ENCODE assay signal across 8 mouse cellular contexts in genomic region chr9:118919672-118920186, GRCm38 (mm10). TPM values are rescaled to one million over a fixed set of nuclear protein-coding genes. Genes with fewer than 3 reads are reported as not detected.
DNase-seq lines count a peak whose midpoint lies in the region; ATAC-seq lines count a peak whose summit lies in the region.

No protein-coding gene starts in this region.

- H3K4me3 ChIP-seq in hindbrain, embryonic 11.5 days (ENCODE audit: low read depth, low read length), result no peak overlapping the region
- H3K4me3 ChIP-seq in hindbrain, embryonic 10.5 days, result no peak overlapping the region
- no peak overlapping the region for H3K4me3 ChIP-seq in kidney, embryonic 15.5 days (replicated peaks)
- no peak overlapping the region for H3K4me3 ChIP-seq in liver, embryonic 11.5 days (ENCODE audit: low read depth, low read length)

- H3K9me3 ChIP-seq in hindbrain, embryonic 11.5 days (ENCODE audit: control insufficient read depth, low read length), result no peaks in the 10 kb centered on the region
- 0 out of 2 replicates have a peak, but pooled peaks cover 3% of the 10 kb centered on the region for H3K9me3 ChIP-seq in hindbrain, embryonic 10.5 days
- no peaks in the 10 kb centered on the region for H3K9me3 ChIP-seq in kidney, embryonic 15.5 days (replicated peaks)
- H3K9me3 ChIP-seq in liver, embryonic 11.5 days (ENCODE audit: control insufficient read depth, low read length), result no peaks in the 10 kb centered on the region

- H3K36me3 ChIP-seq in hindbrain, embryonic 11.5 days (ENCODE audit: control insufficient read depth, insufficient read depth, low read length), result no peaks in the 10 kb centered on the region
- no peaks in the 10 kb centered on the region for H3K36me3 ChIP-seq in hindbrain, embryonic 10.5 days
- no peaks in the 10 kb centered on the region for H3K36me3 ChIP-seq in kidney, embryonic 15.5 days
- no peaks in the 10 kb centered on the region for H3K36me3 ChIP-seq in liver, embryonic 11.5 days (ENCODE audit: control insufficient read depth, insufficient read depth, low read length)

- H3K27me3 ChIP-seq in hindbrain, embryonic 11.5 days (ENCODE audit: control insufficient read depth, insufficient read depth, low read length), result peaks cover 2% of the 10 kb centered on the region; the same call in 1 of the 2 replicates
- peaks cover 28% of the 10 kb centered on the region for H3K27me3 ChIP-seq in hindbrain, embryonic 10.5 days (ENCODE audit: insufficient read depth, poor library complexity, severe bottlenecking)
- H3K27me3 ChIP-seq in kidney, embryonic 15.5 days, result no peaks in the 10 kb centered on the region
- no peaks in the 10 kb centered on the region; the same call in 1 of the 2 replicates for H3K27me3 ChIP-seq in liver, embryonic 11.5 days (replicated peaks; ENCODE audit: control insufficient read depth, insufficient read depth, low read length)

- 0 out of 2 replicates have a peak, but pooled peaks have one; percentile 10 for ATAC-seq in hindbrain, embryonic 11.5 days (ENCODE audit: low FRiP score)
- ATAC-seq in kidney, embryonic 15.5 days (replicated peaks; ENCODE audit: low FRiP score), result peak; percentile 57
- no peak for ATAC-seq in liver, embryonic 11.5 days (replicated peaks; ENCODE audit: low FRiP score)

- no peak for DNase-seq in hindbrain, embryonic 11.5 days (ENCODE audit: low spot score)
- no peak for DNase-seq in hindbrain, embryonic 10.5 days (ENCODE audit: low spot score)
- peak; percentile 49 for DNase-seq in 416B (ENCODE audit: low read depth)
- DNase-seq in cerebellum, postnatal 10 days, result peak; percentile 93
- DNase-seq in testis, postnatal 10 days (ENCODE audit: low spot score), result peak; percentile 71
- no peak for DNase-seq in liver, embryonic 11.5 days (ENCODE audit: low spot score)
- no peak for DNase-seq in heart, adult 9 months (ENCODE audit: low spot score in 2 of 2)

- WGBS in hindbrain, embryonic 11.5 days, result 77% methylated on average over 16 of the region's 16 CpGs
- WGBS in hindbrain, embryonic 10.5 days, result 82% methylated on average over 16 of the region's 16 CpGs
- 53% methylated on average over 16 of the region's 16 CpGs for WGBS in kidney, embryonic 15.5 days
- WGBS in liver, embryonic 11.5 days, result 77% methylated on average over 16 of the region's 16 CpGs

- peaks cover 3% of the 10 kb centered on the region; the same call in 1 of the 2 replicates for H3K4me1 ChIP-seq in hindbrain, embryonic 11.5 days (replicated peaks; ENCODE audit: control insufficient read depth, insufficient read depth, low read length)
- H3K4me1 ChIP-seq in hindbrain, embryonic 10.5 days (replicated peaks), result peaks cover 10% of the 10 kb centered on the region
- peaks cover 34% of the 10 kb centered on the region for H3K4me1 ChIP-seq in kidney, embryonic 15.5 days
- H3K4me1 ChIP-seq in liver, embryonic 11.5 days (replicated peaks; ENCODE audit: control insufficient read depth, insufficient read depth, low read length), result peaks cover 2% of the 10 kb centered on the region; the same call in 1 of the 2 replicates

- no peak overlapping the region for H3K27ac ChIP-seq in hindbrain, embryonic 11.5 days (ENCODE audit: low read depth, low read length)
- no peak overlapping the region for H3K27ac ChIP-seq in hindbrain, embryonic 10.5 days
- H3K27ac ChIP-seq in kidney, embryonic 15.5 days, result peak overlapping the region; percentile 0; the same call in 1 of the 2 replicates
- H3K27ac ChIP-seq in liver, embryonic 11.5 days (ENCODE audit: low read depth, low read length), result no peak overlapping the region

- no peak overlapping the region for H3K9ac ChIP-seq in hindbrain, embryonic 11.5 days (ENCODE audit: low read depth, low read length)
- no peak overlapping the region for H3K9ac ChIP-seq in kidney, embryonic 15.5 days
- no peak overlapping the region for H3K9ac ChIP-seq in liver, embryonic 11.5 days (ENCODE audit: low read depth, low read length)

- no peak overlapping the region for H3K4me2 ChIP-seq in hindbrain, embryonic 11.5 days (replicated peaks; ENCODE audit: low read depth, low read length)
- peak overlapping the region; percentile 27 for H3K4me2 ChIP-seq in kidney, embryonic 15.5 days
- H3K4me2 ChIP-seq in liver, embryonic 11.5 days, result no peak overlapping the region

RNA-seq across cellular contexts. Expression of gene Ctdspl, which starts 6.5 kb away (rescaled TPM):
- polyA plus RNA-seq in hindbrain, embryonic 11.5 days (2014; fragmentation: Nextera tagmentation; extraction: Ambion mirVana), result 8.1 TPM in 2 replicates
- polyA plus RNA-seq in hindbrain, embryonic 10.5 days (2016; fragmentation: Nextera tagmentation; extraction: Ambion mirVana), result 6.8 and 8.3 TPM in 2 replicates
- 24.9 and 26.2 TPM in 2 replicates for polyA plus RNA-seq in kidney, embryonic 15.5 days (2015; fragmentation: Nextera tagmentation; extraction: Ambion mirVana)
- 8.2 and 8.4 TPM in 2 replicates for polyA plus RNA-seq in liver, embryonic 11.5 days (2014; fragmentation: Nextera tagmentation; extraction: Ambion mirVana)

Comparison
In these comparisons a context has a peak if more than half of its experiments do, and no peak if none do; other contexts are left out.
1. DNase-seq: peak in 416B (single experiment), cerebellum, postnatal 10 days (2 of 2) and testis, postnatal 10 days (single experiment); none in hindbrain, embryonic 11.5 days (single experiment), hindbrain, embryonic 10.5 days (single experiment), liver, embryonic 11.5 days (single experiment) and heart, adult 9 months (0 of 2).